Mouse (Mus musculus): ENCODE measurements around the gene Grb10. TPM values are rescaled to one million over a fixed set of nuclear protein-coding genes. Genes with fewer than 3 reads are reported as not detected.

Grb10 gene
- polyA plus RNA-seq, 2 experiments from 2014 or later = not detected

DNA sequence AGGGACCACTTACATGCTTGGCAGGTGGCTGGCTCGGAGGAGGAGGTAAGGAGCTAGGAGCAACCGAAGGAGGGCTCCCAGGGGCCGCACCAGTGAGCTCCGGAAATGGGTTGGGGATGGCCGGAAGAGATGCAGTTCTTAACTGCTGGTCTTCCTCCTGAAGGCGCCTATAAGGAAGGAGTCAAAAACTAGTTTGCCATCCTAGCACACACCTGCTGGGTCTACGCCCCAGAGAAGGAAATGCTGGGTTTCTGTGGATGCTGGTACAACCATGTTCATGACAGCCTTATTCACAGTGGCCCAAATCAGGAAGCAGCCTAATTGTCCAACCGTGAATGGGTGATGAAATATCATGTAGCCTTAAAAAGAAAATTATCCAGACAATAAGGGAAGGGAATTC lies 71.0 kb downstream of the Grb10 start:
- ATAC-seq = no peak

DNA sequence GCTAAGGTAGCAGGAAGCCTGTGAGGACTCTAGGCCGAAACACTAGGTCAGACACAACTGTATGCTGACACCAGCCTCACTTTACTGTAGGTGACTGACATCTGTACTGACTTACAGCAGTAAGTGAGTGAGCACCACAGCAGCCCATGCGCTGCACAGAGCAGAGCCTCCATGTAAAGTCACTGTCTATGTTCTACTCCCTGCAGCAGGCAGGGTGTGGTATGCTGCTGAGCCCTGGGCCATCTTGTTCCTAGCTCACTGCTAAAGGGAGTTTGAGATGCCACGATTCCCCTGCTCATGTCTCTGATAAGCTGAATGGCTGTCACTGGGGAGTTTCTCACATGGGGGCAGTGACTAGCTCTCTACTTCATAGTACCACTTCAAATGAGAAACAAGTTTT lies 72.3 kb downstream of the Grb10 start:
- ATAC-seq = no peak

DNA sequence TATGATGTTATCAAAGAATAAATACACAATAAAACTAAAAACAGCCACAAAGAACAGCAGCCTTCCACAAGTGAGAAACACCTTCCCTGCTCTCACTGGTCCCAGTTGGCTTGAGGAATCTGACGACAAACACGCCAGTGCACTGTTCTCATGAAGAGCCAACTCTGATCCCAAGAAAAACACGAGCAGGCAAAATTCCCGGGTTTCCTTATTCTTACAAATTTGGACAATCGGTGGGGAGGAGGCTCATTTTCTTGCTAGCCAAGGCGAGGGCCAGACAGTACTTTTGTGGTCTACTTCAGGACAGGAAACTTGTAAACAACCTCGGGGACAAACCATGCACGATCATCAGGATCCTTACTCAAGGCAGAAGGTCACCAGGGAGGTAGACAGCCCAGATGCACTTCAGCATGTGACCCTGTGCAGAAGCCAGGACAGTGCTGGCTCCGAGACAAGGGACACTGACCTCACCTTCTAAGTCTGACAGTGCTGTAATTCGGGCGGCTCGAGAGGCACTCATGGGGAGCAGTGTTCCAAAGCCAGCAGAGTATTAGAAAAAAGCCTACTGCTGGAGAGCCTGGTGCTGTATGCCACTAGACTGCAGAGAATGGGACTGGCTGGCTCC lies 72.9 kb downstream of the Grb10 start:
- ATAC-seq = no peak

DNA sequence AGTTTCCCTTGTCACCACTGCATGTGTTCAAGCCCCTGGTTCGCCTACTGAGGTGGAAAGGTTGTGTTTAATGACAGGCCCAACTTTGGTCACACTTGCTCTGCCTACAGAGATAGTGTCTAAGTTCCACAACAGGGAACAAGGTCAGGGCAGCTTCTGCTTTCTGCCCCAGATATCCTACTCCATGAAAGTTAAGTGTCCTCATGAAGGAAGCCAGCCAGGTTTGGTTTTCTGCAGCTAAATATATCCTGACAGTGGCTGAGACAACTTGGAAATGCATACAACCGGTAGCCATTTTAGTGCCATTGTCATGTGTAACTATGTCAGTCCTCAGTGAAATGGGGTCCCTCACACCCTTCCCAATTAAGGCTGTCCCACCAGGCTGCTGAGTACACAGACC lies 73.8 kb downstream of the Grb10 start:
- ATAC-seq = no peak

DNA sequence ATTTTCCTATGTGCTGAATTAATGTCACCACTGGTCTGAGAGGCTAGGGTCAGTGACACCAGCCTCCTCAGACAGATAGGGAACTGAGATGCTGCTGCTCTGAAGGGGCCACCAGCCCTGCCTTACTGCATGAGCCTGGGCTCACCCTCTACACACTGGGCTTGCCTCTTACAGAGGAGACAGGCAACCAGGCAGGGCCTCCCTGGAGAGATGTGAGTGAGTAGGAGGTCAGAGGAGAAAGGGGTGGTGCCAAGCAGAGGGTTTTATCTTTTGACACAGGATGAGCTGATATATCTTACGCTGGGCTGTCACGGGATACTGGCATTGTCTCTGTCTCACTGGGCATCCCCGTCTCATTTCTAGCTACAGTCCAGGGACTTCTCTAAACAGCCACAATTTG lies 74.9 kb downstream of the Grb10 start:
- ATAC-seq = no peak

DNA sequence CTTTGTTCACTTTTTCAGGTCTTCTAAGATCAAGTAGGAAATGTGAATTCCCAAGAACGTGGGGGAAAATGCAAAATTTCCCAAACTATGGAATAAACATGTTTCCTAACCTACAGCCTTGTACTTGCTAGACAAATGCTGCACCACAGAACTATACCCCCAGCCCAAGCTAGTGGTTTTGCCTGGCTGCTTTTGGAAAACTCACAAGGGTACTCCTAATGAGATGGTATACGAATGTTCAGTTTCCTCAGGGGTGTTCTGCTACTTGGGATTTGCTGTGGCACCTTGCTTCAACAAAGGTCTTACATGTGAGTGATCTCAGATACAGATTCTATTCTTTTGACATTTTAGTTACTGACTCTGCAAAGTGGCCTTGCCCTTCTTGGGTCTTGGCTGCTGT lies 75.4 kb downstream of the Grb10 start:
- ATAC-seq = no peak

DNA sequence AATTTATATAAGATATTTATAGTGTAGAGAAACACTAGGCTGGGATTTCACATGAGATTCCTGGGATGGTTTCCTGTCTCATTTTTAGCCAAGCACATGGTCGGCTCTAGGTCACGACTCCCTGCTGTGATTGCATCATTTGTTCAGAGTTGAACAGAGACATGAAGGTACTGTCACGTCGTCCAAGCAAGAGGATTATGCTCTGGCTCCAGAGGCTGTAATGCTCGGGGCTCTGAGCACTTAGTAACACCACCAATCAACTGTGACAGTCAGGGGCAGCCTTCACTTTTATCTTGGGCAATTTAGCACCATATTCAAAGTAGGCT lies 75.9 kb downstream of the Grb10 start:
- no peak for ATAC-seq

DNA sequence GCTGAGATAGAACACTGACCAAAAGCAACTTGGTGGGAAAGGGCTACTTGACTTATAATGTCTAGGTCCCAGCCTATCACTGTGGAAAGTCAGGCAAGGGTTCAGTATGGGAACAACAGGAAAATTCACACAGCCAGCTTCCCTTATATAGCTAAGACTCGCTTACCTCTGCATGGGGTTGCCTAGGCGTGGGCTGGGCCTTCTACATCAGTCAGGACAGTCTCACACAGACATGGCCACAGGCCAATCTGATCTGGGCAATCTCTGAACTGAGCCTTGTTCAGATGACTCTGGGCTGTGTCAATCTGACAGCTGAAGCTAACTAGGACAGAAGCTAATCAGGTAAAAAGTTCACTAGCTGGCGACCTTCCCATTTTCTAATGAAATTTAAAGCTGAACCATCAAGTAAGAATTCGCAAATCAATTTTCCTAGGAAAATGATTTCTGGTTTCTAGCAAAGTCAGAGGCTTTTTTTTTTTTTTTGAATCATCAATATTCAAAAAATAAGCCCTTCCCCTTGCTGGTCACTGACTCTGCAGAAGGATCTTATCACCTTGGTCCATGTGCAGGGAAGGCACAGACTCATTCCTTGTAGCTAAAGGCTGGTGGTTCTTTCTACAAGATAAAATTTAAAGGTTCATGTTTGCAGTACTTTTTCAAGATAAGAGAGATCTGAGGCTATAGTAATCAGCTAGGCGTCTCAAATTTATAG lies 76.4 kb downstream of the Grb10 start:
- ATAC-seq = no peak

DNA sequence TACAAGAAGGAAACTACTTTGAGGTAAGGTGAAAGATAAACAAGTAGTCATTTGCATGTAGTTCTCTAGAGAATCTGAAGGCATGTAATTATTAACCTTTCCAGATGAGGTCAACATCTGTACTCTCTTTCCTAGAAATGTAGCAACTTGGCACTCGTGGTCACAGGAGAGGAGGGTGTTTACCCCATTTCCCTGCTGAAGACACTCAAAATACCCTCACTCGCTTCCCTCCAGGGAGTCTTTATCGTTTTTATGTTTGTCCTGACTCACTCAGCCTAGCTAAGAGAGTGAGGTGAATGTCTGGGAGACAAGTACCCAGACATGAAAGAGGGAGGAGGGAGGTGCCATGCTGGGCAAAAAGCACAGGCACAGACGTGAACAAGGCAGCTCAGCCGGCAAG lies 77.6 kb downstream of the Grb10 start:
- no peak for ATAC-seq

DNA sequence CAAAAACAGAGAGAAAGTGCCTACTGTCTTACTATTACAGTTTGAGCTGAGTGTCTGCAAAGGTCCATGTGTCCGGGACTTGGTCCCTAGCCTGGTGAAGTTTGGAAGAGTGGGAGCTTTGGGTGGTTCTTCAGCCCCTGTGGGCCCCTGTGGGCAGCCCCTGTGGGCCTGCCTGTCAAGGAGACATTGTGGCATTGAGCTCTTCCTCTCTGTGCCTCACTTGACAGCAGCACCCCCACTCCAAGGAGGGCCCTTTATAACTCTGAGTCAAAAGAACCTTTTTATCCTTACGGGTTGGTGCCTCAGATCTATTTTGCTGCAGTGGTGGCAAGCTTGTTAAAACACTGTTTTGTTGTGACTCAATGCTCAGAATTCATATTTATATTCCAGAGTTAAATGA lies 78.3 kb downstream of the Grb10 start:
- no peak for ATAC-seq

DNA sequence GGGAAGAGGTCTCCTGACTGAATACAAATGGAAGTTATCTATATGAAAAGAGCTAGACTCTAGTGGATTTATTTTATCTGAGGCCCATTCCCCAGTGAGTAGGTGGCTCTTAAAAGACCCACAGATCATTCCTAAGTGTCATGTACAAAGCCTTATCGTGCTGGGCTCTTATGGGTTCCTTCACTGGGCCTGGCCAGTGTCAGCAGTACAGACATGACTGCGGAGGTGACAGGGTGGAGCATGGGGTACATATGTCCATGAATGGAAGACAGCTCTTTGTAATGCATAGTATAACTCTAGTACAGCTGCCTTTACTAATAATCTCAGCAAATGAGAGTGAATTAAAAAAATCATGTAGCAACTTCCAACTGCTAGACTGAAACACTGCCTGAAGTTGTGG lies 80.0 kb downstream of the Grb10 start:
- ATAC-seq = no peak

DNA sequence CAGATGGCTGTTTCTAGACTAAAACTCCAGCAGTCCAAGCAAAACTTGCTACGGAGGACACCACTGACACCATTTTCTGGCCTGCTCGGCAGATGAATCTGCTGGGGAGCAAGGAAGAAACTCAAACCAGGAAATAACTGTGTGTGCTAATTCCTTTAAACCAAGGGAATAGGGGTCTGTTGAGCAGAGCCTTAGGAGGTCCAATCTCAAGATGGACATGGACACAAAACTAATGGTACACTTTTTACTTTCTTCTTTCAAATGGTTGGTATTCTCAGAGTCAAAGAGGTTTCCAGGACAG lies 80.5 kb downstream of the Grb10 start:
- ATAC-seq = no peak

DNA sequence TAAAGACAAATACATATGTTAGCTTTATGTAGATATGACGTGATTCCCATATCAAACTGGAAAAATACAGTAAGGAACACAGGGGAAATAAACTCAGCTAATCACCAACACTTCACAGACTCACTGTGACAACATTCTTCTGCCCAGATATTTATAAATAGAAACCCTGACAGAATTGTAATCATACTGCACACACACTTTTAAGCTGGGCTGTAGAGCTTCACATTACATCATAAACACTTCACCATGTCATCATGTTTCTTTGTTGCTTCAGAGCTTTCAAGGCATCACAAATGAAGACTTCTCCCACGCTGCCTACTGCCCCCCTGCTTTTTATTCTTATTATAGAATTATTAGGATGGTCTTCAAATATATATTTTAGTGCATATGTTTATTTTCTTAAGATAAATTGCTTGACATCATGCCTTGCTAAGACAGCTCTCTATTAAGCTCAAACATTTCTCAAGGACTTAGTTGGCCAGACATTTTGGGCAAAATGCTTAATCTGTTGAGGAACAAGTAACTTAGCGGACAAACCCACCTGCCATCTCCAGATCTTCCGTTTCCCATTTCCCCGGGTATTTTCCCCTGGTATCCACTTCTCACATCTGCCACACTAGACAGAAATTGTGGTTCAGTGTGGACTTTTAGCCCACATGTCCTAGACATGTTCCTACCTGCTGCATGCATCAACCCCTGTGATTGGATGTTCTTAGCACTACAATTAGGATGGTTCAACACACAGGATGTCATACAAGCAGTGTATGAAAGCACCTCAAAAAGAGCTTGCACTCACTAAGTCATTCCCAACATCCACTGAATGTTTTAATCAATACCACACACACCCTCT lies 81.0 kb downstream of the Grb10 start:
- no peak for ATAC-seq

DNA sequence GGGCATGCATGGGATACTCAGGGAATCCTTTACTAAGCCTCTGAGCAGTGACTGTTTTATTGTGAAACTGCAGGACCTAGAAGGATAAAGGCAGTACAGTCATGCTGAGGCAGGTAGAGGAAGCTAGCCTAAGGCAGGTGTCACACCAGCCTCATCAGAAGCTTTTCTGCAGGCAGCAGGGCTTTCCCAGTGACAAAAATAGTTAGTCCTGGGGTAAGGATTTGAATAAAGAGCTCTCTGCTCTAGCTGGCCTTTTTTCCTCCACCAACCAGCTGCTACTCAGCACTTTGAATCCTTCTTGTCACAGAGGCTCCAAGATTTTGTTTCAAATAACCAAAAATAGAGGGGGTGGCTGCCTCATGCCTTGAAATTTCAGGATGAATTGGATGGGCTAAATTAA lies 82.7 kb downstream of the Grb10 start:
- no peak for ATAC-seq

DNA sequence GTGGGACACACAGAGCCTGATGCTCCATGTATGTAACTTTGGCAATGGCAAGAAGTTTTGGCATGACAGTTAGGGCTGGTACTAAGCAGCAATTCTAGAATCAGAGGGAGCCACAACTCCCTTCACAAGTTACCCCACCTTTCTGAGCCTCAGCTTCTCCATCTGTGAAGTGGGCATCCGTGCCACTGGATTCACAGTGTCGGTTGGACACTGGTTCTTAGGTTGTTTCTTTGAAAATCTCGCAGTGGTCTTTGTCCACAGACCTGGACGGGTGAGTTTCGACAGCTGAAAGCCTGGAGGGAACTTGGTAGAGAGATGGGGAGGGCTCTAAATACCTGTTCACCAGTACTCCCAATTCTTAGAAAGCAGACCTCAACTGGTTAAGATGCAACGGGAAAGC lies 83.9 kb downstream of the Grb10 start:
- no peak for ATAC-seq

DNA sequence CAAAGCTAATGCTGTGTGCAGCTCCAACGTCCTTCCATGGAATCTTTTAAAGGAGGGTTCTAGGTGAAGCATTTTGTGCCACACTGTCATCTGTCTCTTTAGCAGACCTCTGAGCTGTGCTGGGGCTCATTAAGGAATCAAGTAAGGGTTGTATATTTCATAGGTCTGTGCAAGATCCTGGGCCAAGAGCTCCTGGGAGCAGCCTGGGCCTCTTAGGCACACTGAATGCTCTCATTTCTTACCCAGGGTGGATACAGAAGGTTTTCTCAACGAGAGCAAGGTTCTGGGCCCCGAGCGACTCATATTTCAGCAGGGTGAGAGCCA lies 84.4 kb downstream of the Grb10 start:
- no peak for ATAC-seq

DNA sequence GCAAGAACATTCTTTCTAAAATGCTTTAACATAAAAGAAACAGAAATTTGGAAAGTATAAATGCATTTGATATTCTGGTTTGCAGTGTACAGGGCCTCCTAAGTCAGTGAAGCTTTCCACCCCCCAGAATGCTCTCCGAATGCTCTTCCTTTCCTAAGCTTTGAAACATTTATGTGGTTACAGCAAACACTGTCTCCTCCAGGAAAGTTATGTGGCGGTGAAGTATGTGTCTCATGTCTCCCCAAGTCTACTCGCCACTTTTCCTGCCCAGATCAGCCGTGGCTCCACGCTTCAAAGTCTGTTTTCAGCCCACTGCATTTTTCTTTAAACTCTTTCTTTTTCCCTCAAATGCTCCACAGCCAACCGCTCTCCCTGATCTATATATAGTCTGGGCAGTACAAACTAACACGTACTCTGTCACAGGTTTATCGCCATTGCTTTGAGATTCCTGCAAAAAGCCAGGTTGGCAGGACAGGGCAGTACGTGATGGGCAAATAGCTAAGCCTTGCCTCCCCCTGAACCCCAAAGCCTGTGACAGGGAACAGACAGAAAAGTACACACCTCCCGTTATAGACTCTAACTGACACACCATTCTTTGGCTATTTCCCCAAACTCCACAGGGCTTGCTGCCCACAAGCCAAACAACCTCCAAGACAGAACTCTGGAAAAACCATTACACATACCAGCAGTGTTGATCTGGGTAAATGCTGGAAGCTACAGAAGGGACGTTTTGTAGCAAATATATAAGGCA lies 84.9 kb downstream of the Grb10 start:
- ATAC-seq = no peak

DNA sequence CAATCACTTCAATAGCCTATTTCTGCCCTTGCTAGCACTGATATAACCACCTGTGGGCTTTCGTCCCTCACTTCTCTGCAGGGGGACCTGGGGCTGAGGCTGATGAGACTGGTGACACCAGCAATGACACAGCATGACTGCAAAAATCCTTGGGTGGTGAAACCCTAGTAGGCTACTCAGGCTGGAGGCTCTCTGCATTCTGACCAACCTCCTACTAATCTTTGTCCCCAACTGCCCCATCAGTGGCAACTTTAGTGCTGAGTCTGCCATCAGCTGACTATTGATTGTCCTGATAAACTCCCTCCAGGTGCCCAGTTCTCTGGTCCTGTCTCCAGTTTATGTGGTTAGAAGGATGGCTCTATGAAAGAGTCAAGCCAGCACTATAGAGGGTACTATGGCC lies 85.9 kb downstream of the Grb10 start:
- no peak for ATAC-seq

DNA sequence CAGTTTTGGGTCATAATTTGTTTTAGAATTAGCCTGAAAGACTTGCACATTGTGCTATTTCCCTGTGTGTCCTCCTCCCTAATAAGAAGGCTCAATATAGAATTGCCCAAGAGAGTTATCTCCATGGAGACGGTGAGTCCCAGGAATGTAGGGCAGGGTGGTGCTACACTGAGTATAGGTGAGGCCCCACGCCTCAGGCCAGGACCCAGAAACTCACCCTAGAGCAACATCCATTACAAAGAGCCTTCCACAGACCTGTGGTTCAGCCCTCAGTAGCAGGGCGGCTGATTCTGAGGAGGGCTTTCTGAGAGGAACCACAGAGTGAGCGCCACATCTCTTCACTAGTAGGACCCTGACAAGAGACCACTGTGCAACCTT lies 89.5 kb downstream of the Grb10 start:
- ATAC-seq = no peak

DNA sequence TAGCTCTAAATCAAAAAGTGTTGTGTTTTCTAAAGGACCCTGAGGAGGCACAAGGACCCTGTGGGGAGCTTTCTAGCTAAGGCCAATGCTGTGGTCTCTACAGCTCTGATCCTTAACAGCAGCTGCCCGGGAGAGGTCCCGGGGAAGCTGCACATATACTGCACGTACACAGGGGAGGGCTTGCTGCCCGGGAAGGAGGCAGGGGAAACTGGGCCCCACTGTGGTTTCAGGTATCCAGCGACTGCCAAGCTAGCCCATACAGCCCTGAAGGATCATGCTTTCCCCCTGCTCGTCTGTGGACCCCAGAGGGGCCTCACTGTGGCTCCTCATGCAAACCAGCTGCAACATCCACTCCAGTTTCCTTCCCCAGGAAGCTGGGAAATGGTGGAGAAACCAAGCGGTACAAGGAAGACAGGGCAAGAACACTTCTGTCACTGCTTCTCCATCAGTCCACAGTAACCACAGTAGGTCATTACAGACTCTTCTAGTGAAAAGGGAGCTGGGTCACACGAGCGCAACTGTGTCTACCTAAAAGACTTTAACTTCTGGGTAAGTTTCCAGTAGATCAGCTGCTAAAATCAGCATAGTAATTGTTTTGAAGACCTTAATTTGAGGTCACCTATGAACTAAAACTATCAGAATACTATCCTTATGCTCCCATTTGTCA lies 90.0 kb downstream of the Grb10 start:
- no peak for ATAC-seq

DNA sequence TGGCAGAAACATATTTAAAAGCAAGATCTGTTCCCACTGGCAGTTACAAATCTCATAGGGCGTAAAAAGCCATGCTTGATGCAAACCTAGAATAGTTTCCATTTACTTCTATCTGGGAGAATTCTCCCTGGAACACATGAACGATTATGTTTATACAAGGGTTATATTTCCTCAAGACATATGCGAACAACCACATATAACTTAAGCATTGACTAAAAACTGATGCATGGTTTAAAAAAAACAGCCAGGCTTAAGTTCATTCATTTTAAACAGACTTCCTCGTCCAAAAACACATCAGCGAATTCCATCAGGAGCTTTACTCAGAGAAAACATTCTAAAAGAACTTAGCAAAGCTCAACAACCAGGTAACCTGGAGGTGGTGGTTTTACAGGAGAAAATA lies 90.6 kb downstream of the Grb10 start:
- ATAC-seq = no peak

DNA sequence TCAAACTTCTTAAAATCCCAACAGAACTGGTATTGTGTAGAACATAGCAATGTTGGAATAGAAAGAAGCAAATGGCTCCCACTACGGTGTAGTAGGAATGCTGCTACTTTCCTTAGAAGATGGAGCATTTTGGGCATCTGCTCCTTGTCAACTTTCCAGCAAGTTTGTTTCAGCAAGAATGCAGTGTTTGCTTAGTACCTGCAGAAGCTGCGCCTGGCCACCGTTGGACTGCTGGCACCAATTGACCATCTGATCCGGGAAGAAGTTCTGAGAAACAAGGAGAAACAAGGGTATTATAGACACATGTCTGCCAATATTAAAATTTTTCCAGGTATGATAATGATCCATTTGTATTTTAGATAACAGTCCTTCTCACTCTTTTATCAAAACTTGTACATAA lies 92.7 kb downstream of the Grb10 start:
- ATAC-seq = no peak

DNA sequence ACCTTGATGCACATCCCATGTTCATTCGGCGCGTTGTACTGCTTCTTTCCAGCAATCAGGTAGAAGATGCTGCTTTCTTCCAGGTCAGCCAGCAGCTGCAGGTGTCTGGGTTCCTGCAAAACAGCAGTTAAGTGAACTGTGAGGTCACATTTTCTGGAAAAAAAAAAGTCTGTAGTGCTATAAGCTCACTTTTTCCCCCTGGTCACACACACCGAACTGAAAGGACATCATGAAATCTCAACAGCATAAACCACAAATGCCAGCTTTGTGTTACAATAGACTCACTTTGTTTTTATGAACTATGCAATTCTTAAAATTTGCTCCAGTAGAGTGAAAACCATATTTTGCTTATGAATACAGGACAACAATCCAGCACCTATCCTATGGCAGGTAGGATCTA lies 93.7 kb downstream of the Grb10 start:
- ATAC-seq = no peak

DNA sequence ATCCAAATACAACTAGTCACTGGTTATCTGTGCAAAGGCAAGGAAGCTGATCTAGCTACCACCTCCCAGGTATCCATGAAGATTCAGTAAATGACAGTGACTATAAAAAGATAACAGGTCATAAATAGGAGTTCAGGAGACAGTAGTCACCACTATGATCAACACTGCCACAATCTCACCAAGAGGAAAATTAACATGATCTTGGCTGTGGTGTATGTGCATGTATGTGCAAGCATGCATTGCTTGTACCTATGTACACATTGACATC lies 94.5 kb downstream of the Grb10 start:
- no peak for ATAC-seq
